Mouse (Mus musculus): Measurements from ENCODE around the gene Emc7.

Gene Emc7

GRCm38 (mm10) chr2:112480669-112481068 lies 25.9 kb downstream of the Emc7 start, which contains the start of gene Chrm5:
Gene Chrm5 (minus strand): TSS chr2:112480769.
- DNase-seq: no peak

- DNase-seq: peak; percentile 20
Measured at GRCm38 (mm10) chr2:112481564-112481963, 26.8 kb downstream of the Emc7 start.

DNA sequence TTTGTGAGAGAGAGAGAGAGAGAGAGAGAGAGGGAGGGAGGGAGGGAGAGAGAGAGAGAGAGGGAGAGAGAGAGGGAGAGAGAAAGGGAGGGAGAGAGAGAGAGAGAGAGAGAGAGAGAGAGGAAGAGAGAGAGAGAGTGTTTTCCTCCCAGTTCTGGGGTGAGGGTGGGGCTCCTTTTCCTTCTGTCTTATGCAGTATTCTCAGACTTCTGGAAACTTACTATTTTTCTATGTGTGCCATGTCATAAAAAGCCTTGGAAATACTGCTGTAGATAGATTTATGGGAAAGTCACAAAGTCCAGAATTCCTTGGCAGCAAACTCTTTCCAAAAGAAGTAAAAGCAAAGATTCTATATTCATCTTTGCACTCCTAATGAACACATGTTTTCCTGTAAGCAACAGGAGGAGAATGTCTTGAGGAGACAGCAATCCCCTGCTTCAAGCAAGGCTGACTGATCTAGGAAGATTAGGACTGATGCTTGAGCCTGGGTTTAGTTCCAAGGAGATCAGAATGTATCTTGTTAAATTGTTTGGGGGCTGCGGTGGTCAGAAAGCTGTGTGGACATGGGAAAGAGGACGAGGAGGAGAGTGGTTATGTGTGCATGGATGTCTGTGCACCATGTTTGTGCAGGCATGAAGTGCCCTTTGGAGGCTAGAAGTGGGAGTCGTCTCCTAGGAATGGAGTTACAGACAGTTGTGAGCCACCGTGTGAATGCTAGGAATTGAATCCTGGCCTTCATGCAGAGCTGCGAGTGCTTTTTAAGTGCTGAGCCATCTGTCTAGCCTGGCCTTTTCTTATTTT lies 27.9 kb downstream of the Emc7 start:
- DNase-seq: no peak

DNA sequence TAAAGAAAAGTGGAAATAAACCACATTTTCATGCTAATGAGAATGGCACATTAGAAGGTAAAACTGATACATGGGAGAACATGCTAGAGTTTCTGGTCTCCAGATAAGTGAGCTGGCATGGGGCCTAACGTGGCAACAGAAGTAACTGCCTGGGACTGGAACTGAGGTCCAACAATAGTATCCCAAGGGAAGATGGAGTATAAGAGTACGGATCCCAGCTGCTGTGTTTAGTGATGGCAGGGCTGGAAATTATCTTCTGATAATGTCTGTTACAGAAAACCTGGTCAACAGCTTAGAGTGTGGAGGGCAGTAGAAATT lies 28.5 kb downstream of the Emc7 start:
- DNase-seq: no peak

DNA sequence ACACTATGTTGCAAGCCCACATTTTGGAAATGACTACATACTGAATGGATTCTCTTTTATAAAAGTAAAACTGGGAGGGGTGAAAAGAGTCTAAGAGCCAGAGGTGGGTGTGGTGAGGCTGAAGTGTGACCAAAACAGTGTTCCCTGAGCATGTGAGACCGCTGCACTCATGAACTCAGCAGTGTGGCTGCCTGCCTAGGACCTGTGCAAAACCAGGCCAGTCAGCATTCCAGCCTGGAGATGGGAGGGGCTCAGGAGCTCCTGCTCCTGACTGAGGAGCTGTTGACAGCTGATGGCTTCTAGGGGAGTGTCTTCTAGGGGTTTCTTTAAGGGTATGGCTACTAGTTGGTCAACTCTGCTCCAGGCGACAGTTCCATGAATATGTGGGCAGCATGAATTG lies 30.1 kb downstream of the Emc7 start:
- DNase-seq: no peak

- DNase-seq: no peak
Measured at GRCm38 (mm10) chr2:112490483-112491196, 35.8 kb downstream of the Emc7 start.

GRCm38 (mm10) chr2:112491629-112492028 lies 36.8 kb downstream of the Emc7 start:
- no peak for DNase-seq

GRCm38 (mm10) chr2:112492431-112492855 lies 37.6 kb downstream of the Emc7 start:
- peak; percentile 23 for DNase-seq

- peak; percentile 81 for DNase-seq
Measured at GRCm38 (mm10) chr2:112492856-112493538, 38.2 kb downstream of the Emc7 start, which contains the start of gene Aven. Gene Aven (plus strand): TSS chr2:112492964.

DNA sequence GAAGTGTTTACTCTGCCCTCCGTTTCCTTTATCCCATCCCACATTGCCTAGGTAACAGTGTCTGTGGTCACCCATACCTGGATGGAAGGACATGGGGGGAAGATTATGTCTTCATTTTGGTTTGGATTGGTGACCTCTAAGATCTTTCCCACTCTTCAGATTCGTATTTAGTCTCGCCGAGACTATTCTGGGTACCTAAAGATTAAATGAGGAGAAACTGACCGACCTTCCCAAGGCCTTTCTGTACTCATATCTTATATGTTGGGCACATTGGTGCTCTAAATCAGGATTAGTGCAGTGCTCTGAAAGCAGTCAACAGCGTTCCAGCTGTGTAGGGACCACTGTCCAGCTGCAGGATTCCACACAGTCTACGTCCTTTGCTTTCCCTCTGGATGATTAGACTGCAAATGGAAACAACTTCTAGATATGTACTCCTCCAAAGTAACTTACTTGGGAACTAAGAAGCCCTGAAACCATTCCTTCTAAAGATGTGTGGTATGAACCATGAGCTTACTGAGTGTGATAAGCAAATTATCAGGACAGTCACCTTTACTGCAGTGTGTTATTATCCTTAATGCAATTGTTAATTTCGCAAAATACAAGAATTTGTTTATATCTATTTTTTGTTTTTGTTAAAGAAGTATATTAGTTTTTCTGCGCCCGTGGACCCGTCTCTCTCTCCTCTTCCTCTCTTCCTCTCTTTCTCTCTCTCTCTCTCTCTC lies 38.9 kb downstream of the Emc7 start:
- DNase-seq: no peak

GRCm38 (mm10) chr2:112497851-112498250 lies 43.1 kb downstream of the Emc7 start:
- DNase-seq: no peak

GRCm38 (mm10) chr2:112501209-112501608 lies 46.4 kb downstream of the Emc7 start:
- DNase-seq: peak; percentile 78

- DNase-seq: no peak
Measured at GRCm38 (mm10) chr2:112503978-112504377, 49.2 kb downstream of the Emc7 start.

- DNase-seq: no peak
Measured at GRCm38 (mm10) chr2:112506841-112507435, 52.1 kb downstream of the Emc7 start.

DNA sequence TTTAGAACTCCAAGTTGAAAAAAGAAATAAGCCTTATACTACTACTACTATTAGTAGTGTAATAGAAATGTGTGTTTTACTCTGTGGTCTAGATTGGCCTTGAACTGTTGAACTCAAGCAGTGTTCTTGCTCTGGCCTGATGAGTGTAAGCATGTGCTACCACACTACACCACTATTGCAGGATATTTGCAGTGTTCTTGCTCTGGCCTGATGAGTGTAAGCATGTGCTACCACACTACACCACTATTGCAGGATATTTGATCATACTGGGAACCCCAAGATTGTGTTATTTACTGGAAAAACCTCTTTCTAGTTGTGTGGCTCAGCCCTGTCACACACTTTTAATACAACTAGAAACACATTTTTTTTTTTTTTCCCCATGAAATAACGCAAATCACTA lies 52.6 kb downstream of the Emc7 start:
- DNase-seq: no peak

DNA sequence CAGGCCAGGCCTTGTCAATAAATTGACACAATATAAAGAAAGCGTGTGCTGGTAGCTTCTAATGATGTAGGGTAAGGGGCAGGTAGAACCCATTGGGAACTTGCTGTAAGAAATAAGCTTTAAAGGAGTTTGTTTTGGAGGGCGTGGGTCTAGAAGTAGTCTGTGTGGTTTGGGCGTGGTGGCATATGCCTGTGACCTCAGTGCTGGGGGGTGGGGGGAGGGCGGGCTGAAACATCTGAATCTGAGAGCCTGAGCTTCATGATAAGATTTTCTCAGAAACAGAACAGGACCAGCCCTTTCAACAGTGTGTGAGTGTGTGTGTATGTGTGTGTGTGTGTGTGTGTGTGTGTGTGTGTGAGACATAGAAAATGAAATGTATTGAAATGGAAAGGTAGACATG lies 55.3 kb downstream of the Emc7 start:
- peak; percentile 6 for DNase-seq

DNA sequence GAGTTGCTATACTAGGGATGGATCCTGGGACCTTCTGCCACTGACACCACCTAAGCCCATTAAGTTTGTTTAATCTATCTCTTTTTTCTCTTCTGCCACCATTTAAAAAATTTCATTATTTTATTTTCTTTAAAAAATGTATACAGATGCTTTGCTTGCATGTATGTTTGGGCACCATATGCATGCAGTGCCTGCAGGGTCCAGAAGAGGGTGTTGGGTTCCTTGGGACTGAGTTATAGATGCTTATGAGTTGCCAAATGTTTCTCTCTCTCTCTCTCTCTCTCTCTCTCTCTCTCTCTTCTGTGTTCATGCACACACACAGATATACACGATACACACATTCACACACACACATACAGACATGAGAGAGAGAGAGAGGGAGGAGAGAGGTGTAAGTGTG lies 58.2 kb downstream of the Emc7 start:
- no peak for DNase-seq

GRCm38 (mm10) chr2:112516728-112517127 lies 61.9 kb downstream of the Emc7 start:
- no peak for DNase-seq

GRCm38 (mm10) chr2:112517218-112517617 lies 62.4 kb downstream of the Emc7 start:
- no peak for DNase-seq

DNA sequence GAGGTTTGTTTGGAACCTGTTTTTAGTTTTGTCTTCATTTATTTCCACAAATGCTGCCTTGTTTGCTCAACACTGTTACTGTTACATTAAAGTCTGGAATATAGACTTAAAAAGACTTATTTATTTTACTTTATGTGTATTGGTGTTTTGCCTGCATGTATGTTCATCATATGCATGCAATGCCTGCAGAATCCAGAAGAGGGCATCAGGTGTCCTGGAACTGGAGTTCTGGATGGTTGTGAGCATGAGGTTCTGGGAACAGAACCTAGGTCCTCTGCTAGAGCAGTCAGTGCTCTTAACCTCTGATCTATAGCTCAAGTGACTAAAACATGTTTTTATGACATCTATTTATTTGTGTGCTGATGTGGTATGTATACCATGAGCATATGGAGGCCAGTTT lies 63.7 kb downstream of the Emc7 start:
- DNase-seq: no peak

DNA sequence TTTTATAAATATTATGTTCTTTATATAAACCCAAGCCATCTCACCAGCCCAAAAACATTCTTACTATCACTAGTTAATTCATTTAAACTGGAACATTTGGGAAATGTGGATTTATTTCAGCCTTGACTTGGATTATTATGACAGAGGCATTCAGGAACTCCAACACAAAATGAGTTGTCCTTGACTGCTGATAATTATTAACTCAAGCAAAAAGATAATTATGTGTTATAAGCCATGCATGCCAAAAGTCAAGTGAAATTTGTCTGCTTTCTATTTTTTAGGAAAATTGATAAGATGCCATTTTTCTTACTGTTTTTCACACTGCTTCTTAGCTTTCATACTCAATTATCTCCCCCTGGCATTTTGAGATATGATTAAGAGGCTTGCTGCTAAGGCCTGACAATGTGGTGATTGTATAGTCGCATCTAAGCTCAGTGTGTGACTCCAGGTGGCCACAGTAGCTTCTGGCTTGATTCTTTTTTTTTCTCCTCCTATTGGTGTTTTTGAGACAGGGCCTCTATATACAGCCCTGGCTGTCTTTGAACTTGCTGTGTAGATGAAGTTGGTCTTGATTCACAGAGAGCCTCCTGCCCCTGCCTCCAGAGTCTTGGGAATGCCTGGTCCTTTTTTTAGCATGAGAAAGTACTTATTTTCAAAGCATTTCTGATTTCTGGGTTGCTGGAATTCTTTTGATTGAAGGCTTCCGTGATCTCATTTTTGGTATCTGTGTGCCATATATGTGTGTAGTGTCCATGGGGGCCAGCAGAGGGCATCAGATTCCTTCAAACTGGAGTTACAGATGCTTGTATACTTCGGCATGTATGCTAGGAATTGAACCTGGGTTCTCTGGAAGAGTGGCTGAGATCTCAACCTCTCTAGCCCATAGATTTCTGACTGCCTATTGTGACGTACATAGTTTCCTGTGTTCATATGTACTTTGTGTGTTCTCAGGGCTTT lies 66.0 kb downstream of the Emc7 start:
- no peak for DNase-seq
